Mouse (Mus musculus) embryonic facial prominence, embryonic 13.5 days (tissue): Measurements from ENCODE around the gene Ppp4r4. TPM values are rescaled to one million over a fixed set of nuclear protein-coding genes. Genes with fewer than 3 reads are reported as not detected.

ENCODE experiments used
- ATAC-seq: fragments of 200-750 bp; cut with Nextera tagmentation; 2 replicates; pipeline ENCODE4 v1.8.0; 2017; ENCODE audit warnings: low read depth; ENCODE audit not compliant: insufficient number of reproducible peaks, insufficient read depth, low FRiP score, low TSS enrichment
- H3K27ac ChIP-seq: fragments of 300-500 bp; sonication (generic); 2 replicates; pipeline ENCODE4 v1.5.1; 2015; ENCODE audit warnings: moderate library complexity, mild to moderate bottlenecking, inconsistent platforms
- H3K27me3 ChIP-seq: fragments of 300-500 bp; sonication (generic); 2 replicates; pipeline ENCODE4 v1.6.1; 2015; ENCODE audit warnings: mild to moderate bottlenecking, inconsistent platforms
- H3K36me3 ChIP-seq: fragments of 300-500 bp; sonication (generic); 2 replicates; pipeline ENCODE4 v1.6.1; 2015; ENCODE audit warnings: mild to moderate bottlenecking, inconsistent platforms
- H3K4me1 ChIP-seq: fragments of 300-500 bp; sonication (generic); 2 replicates; pipeline ENCODE4 v1.6.1; 2015; ENCODE audit warnings: inconsistent platforms
- H3K4me2 ChIP-seq: fragments of 300-500 bp; sonication (generic); 2 replicates; pipeline ENCODE4 v1.6.1; 2015; ENCODE audit warnings: moderate library complexity, mild to moderate bottlenecking, inconsistent platforms
- H3K4me3 ChIP-seq: fragments of 300-500 bp; sonication (generic); 2 replicates; pipeline ENCODE4 v1.5.1; 2015; ENCODE audit warnings: mild to moderate bottlenecking, inconsistent platforms
- H3K9ac ChIP-seq: fragments of 300-500 bp; sonication (generic); 2 replicates; pipeline ENCODE4 v1.6.1; 2015; ENCODE audit warnings: mild to moderate bottlenecking, inconsistent platforms
- H3K9me3 ChIP-seq: fragments of 300-500 bp; sonication (generic); 2 replicates; pipeline ENCODE4 v1.6.1; 2016; ENCODE audit warnings: inconsistent platforms
- WGBS: fragments of 180-500 bp; shearing (Covaris S2); methylation state at CpG from one replicate; pipeline ENCODE4 v1.1.7; 2015; ENCODE audit warnings: mixed read lengths; 5-methylcytosine and 5-hydroxymethylcytosine counted together
- polyA plus RNA-seq: library from polyadenylated mRNA; unstranded; fragments of >200 nt; fragmentation: Nextera tagmentation; extraction: Ambion mirVana; gene quantifications from 2 replicates; pipeline ENCODE4 v1.2.1, GENCODE M21; 2015

Ppp4r4 gene
- polyA plus RNA-seq, 1 experiment from 2014 or later, result 2.8 TPM

- no peaks in the 10 kb centered on the region for H3K27me3 ChIP-seq
- ATAC-seq, result no peak
- H3K9me3 ChIP-seq, result no peaks in the 10 kb centered on the region
- 67% methylated on average over 3 of the region's 3 CpGs for WGBS
- H3K4me2 ChIP-seq, result no peak overlapping the region
- no peaks in the 10 kb centered on the region for H3K4me1 ChIP-seq
- no peak overlapping the region for H3K9ac ChIP-seq
- H3K36me3 ChIP-seq, result no peaks in the 10 kb centered on the region
- no peak overlapping the region for H3K27ac ChIP-seq
- no peak overlapping the region for H3K4me3 ChIP-seq
Measured at GRCm38 (mm10) chr12:103503300-103503699, 28.8 kb upstream of the Ppp4r4 start.

- no peak for ATAC-seq
- Histone ChIP-seq H3K27me3 (no peaks in the 10 kb centered on the region), H3K27ac (no peak overlapping the region), H3K4me1 (no peaks in the 10 kb centered on the region), H3K4me2 (no peak overlapping the region), H3K9ac (no peak overlapping the region), H3K9me3 (no peaks in the 10 kb centered on the region), H3K4me3 (no peak overlapping the region), H3K36me3 (no peaks in the 10 kb centered on the region)
- 84% methylated on average over 3 of the region's 3 CpGs for WGBS
Measured at GRCm38 (mm10) chr12:103504402-103504801, 27.7 kb upstream of the Ppp4r4 start.

- Histone ChIP-seq H3K4me2 (no peak overlapping the region), H3K9me3 (no peaks in the 10 kb centered on the region), H3K27me3 (no peaks in the 10 kb centered on the region), H3K4me3 (no peak overlapping the region), H3K9ac (no peak overlapping the region), H3K36me3 (no peaks in the 10 kb centered on the region), H3K4me1 (no peaks in the 10 kb centered on the region), H3K27ac (no peak overlapping the region)
- 81% methylated on average over 4 of the region's 4 CpGs for WGBS
- ATAC-seq, result no peak
Measured at GRCm38 (mm10) chr12:103508346-103508745, 23.7 kb upstream of the Ppp4r4 start.

GRCm38 (mm10) chr12:103509893-103510292 is 22.2 kb upstream of the Ppp4r4 start:
- Histone ChIP-seq H3K9ac (no peak overlapping the region), H3K4me2 (no peak overlapping the region), H3K4me1 (no peaks in the 10 kb centered on the region), H3K9me3 (no peaks in the 10 kb centered on the region), H3K4me3 (no peak overlapping the region), H3K27me3 (no peaks in the 10 kb centered on the region), H3K36me3 (no peaks in the 10 kb centered on the region), H3K27ac (no peak overlapping the region)
- 92% methylated on average over 8 of the region's 8 CpGs for WGBS
- no peak for ATAC-seq

GRCm38 (mm10) chr12:103511586-103511985 is 20.5 kb upstream of the Ppp4r4 start:
- Histone ChIP-seq H3K9me3 (no peaks in the 10 kb centered on the region), H3K27ac (no peak overlapping the region), H3K36me3 (no peaks in the 10 kb centered on the region), H3K9ac (no peak overlapping the region), H3K4me1 (no peaks in the 10 kb centered on the region), H3K4me2 (no peak overlapping the region), H3K4me3 (no peak overlapping the region), H3K27me3 (no peaks in the 10 kb centered on the region)
- 68% methylated on average over 2 of the region's 2 CpGs for WGBS
- no peak for ATAC-seq

- H3K9ac ChIP-seq, result no peak overlapping the region
- no peaks in the 10 kb centered on the region for H3K27me3 ChIP-seq
- H3K4me3 ChIP-seq, result no peak overlapping the region
- H3K27ac ChIP-seq, result no peak overlapping the region
- ATAC-seq, result no peak
- no peaks in the 10 kb centered on the region for H3K9me3 ChIP-seq
- 71% methylated on average over 2 of the region's 2 CpGs for WGBS
- no peaks in the 10 kb centered on the region for H3K36me3 ChIP-seq
- no peak overlapping the region for H3K4me2 ChIP-seq
- H3K4me1 ChIP-seq, result no peaks in the 10 kb centered on the region
Measured at GRCm38 (mm10) chr12:103513039-103513438, 19.0 kb upstream of the Ppp4r4 start.

GRCm38 (mm10) chr12:103513451-103513871 is 18.6 kb upstream of the Ppp4r4 start:
- ATAC-seq, result no peak
- Histone ChIP-seq H3K27ac (no peak overlapping the region), H3K4me2 (no peak overlapping the region), H3K36me3 (no peaks in the 10 kb centered on the region), H3K4me1 (no peaks in the 10 kb centered on the region), H3K27me3 (no peaks in the 10 kb centered on the region), H3K9me3 (no peaks in the 10 kb centered on the region), H3K4me3 (no peak overlapping the region), H3K9ac (no peak overlapping the region)
- WGBS, result 58% methylated on average over 4 of the region's 4 CpGs

GRCm38 (mm10) chr12:103514354-103514753 is 17.7 kb upstream of the Ppp4r4 start:
- no peak for ATAC-seq
- no peaks in the 10 kb centered on the region for H3K36me3 ChIP-seq
- no peaks in the 10 kb centered on the region for H3K27me3 ChIP-seq
- H3K27ac ChIP-seq, result no peak overlapping the region
- H3K4me1 ChIP-seq, result no peaks in the 10 kb centered on the region
- H3K9ac ChIP-seq, result no peak overlapping the region
- WGBS, result 71% methylated on average over 3 of the region's 3 CpGs
- no peaks in the 10 kb centered on the region for H3K9me3 ChIP-seq
- H3K4me2 ChIP-seq, result no peak overlapping the region
- H3K4me3 ChIP-seq, result no peak overlapping the region

GRCm38 (mm10) chr12:103515638-103516037 is 16.4 kb upstream of the Ppp4r4 start:
- no peak for ATAC-seq
- WGBS, result 78% methylated on average over 4 of the region's 4 CpGs
- H3K9ac ChIP-seq, result no peak overlapping the region
- H3K4me2 ChIP-seq, result no peak overlapping the region
- H3K4me1 ChIP-seq, result no peaks in the 10 kb centered on the region
- no peaks in the 10 kb centered on the region for H3K27me3 ChIP-seq
- H3K9me3 ChIP-seq, result no peaks in the 10 kb centered on the region
- no peak overlapping the region for H3K27ac ChIP-seq
- H3K36me3 ChIP-seq, result no peaks in the 10 kb centered on the region
- no peak overlapping the region for H3K4me3 ChIP-seq

GRCm38 (mm10) chr12:103518640-103519039 is 13.4 kb upstream of the Ppp4r4 start:
- no peaks in the 10 kb centered on the region for H3K36me3 ChIP-seq
- no peak for ATAC-seq
- 85% methylated on average over 6 of the region's 6 CpGs for WGBS

GRCm38 (mm10) chr12:103530596-103530995 is 1.5 kb upstream of the Ppp4r4 start:
- 73% methylated on average over 2 of the region's 2 CpGs for WGBS
- Histone ChIP-seq H3K9ac (no peak overlapping the region), H3K36me3 (no peaks in the 10 kb centered on the region), H3K4me1 (peaks cover 6% of the 10 kb centered on the region; the same call in 1 of the 2 replicates), H3K4me3 (no peak overlapping the region), H3K27me3 (peaks cover 16% of the 10 kb centered on the region), H3K9me3 (no peaks in the 10 kb centered on the region), H3K4me2 (no peak overlapping the region), H3K27ac (no peak overlapping the region)
- ATAC-seq, result no peak

More at GRCm38 (mm10) chr12:103518640-103519039, 13.4 kb upstream of the Ppp4r4 start:
- Histone ChIP-seq H3K4me1 (no peaks in the 10 kb centered on the region), H3K27me3 (no peaks in the 10 kb centered on the region), H3K9ac (no peak overlapping the region), H3K27ac (no peak overlapping the region), H3K4me3 (no peak overlapping the region), H3K9me3 (0 out of 2 replicates have a peak, but pooled peaks cover 3% of the 10 kb centered on the region), H3K4me2 (no peak overlapping the region)

- peak; percentile 44; the same call in 1 of the 2 replicates for ATAC-seq
- Histone ChIP-seq H3K27me3 (peaks cover 16% of the 10 kb centered on the region), H3K9ac (peak overlapping the region; percentile 82), H3K4me1 (peaks cover 6% of the 10 kb centered on the region; the same call in 1 of the 2 replicates), H3K27ac (no peak overlapping the region), H3K4me3 (peak overlapping the region; percentile 71), H3K36me3 (no peaks in the 10 kb centered on the region), H3K9me3 (no peaks in the 10 kb centered on the region), H3K4me2 (peak overlapping the region; percentile 92)
- under 1% methylated on average over 35 of the region's 44 CpGs for WGBS
Measured at GRCm38 (mm10) chr12:103532649-103533395, 739 bp downstream of the Ppp4r4 start.
